Mouse (Mus musculus) myocyte (in vitro differentiated cells): ENCODE results near the gene Snapc4. TPM values are rescaled to one million over a fixed set of nuclear protein-coding genes. Genes with fewer than 3 reads are reported as not detected.
A peak's percentile ranks its signal among the peaks of the same experiment; 100 is the strongest.

ENCODE experiments used
- H3K27me3 ChIP-seq: one replicate; pipeline ENCODE4 v1.6.1; 2011; ENCODE audit not compliant: control insufficient read depth, insufficient read depth, insufficient read length
- H3K36me3 ChIP-seq: one replicate; pipeline ENCODE4 v1.6.1; 2011; ENCODE audit not compliant: control insufficient read depth, insufficient read depth
- H3K4me2 ChIP-seq: one replicate; pipeline ENCODE4 v1.6.1; 2011; ENCODE audit warnings: low read depth, control low read depth
- H3K4me3 ChIP-seq: one replicate; pipeline ENCODE4 v1.5.1; 2011; ENCODE audit warnings: mild to moderate bottlenecking, control low read depth, moderate library complexity
- H3K79me2 ChIP-seq: one replicate; pipeline ENCODE4 v1.6.1; 2011; ENCODE audit not compliant: control insufficient read depth, insufficient read depth
- H3ac ChIP-seq: one replicate; pipeline ENCODE4 v1.6.1; 2011; ENCODE audit not compliant: control insufficient read depth, insufficient read length
- CEBPB ChIP-seq: IDR thresholded peaks from 2 replicates; pipeline ENCODE4 v1.6.1; 2011; ENCODE audit warnings: mild to moderate bottlenecking, moderate library complexity; ENCODE audit not compliant: poor library complexity, insufficient read depth, severe bottlenecking
- E2F4 ChIP-seq: IDR thresholded peaks from one replicate; pipeline ENCODE4 v1.6.1; 2011; ENCODE audit warnings: mild to moderate bottlenecking, control low read depth, moderate library complexity; ENCODE audit not compliant: insufficient read depth
- MAX ChIP-seq: IDR thresholded peaks from one replicate; pipeline ENCODE4 v1.6.1; 2011; ENCODE audit warnings: low read depth, mild to moderate bottlenecking, control low read depth
- MYOD1 ChIP-seq, 3 experiments: IDR thresholded peaks; one replicate each; pipeline ENCODE4 v1.6.1; 2011; ENCODE audit warnings: control low read depth in 2 of 3, low read depth in 2 of 3, mild to moderate bottlenecking in 2 of 3, moderate library complexity in 1 of 3; ENCODE audit not compliant: insufficient read length in 2 of 3, control insufficient read depth in 1 of 3
- MYOG ChIP-seq, 3 experiments: IDR thresholded peaks; one replicate each; pipeline ENCODE4 v1.6.1; 2011; ENCODE audit warnings: control low read depth in 2 of 3, low read depth in 2 of 3, mild to moderate bottlenecking in 2 of 3; ENCODE audit not compliant: insufficient read length in 2 of 3, control insufficient read depth in 1 of 3, insufficient read depth in 1 of 3
- POLR2A ChIP-seq: IDR thresholded peaks from one replicate; pipeline ENCODE4 v1.6.1; 2011; ENCODE audit warnings: low read depth, mild to moderate bottlenecking, control low read depth, moderate library complexity; ENCODE audit not compliant: insufficient read length
- POLR2AphosphoS2 ChIP-seq: IDR thresholded peaks from one replicate; pipeline ENCODE4 v1.6.1; 2011; ENCODE audit warnings: low read depth, control low read depth; ENCODE audit not compliant: insufficient read length
- REST ChIP-seq: IDR thresholded peaks from one replicate; pipeline ENCODE4 v1.6.1; 2011; ENCODE audit warnings: mild to moderate bottlenecking, control low read depth, moderate library complexity; ENCODE audit not compliant: insufficient read depth, insufficient read length
- SRF ChIP-seq: IDR thresholded peaks from one replicate; pipeline ENCODE4 v1.6.1; 2011; ENCODE audit warnings: low read depth; ENCODE audit not compliant: control insufficient read depth, insufficient read length
- TCF12 ChIP-seq: IDR thresholded peaks from one replicate; pipeline ENCODE4 v1.6.1; 2011; ENCODE audit warnings: mild to moderate bottlenecking, control low read depth; ENCODE audit not compliant: poor library complexity, insufficient read depth, severe bottlenecking
- TCF3 ChIP-seq: IDR thresholded peaks from one replicate; pipeline ENCODE4 v1.6.1; 2011; ENCODE audit warnings: low read depth, control low read depth; ENCODE audit not compliant: insufficient read length
- USF1 ChIP-seq: IDR thresholded peaks from one replicate; pipeline ENCODE4 v1.6.1; 2011; ENCODE audit warnings: low read depth, mild to moderate bottlenecking, control low read depth, moderate library complexity
- polyA plus RNA-seq: library from polyadenylated mRNA; unstranded; fragments of >200 nt; fragmentation: generic; extraction: Trizol; gene quantifications from one replicate; pipeline ENCODE4 v1.2.1, GENCODE M21; 2012; ENCODE audit warnings: missing spikeins

Snapc4 gene
- polyA plus RNA-seq, 1 experiment = 11.0 TPM

- no peak overlapping the region for H3ac ChIP-seq
- H3K27me3 ChIP-seq = no peaks in the 10 kb centered on the region
- peak overlapping the region; percentile 83 for H3K4me2 ChIP-seq
- no peak for TF ChIP-seq MYOG (IDR thresholded peaks at IDR 0.05; ENCODE audit: control insufficient read depth in 1 of 3, insufficient read depth in 1 of 3, insufficient read length in 2 of 3, low read depth in 2 of 3)
- TF ChIP-seq CEBPB = no peak
- TF ChIP-seq POLR2A = no peak
- no peak for TF ChIP-seq TCF12
- no peak for TF ChIP-seq TCF3
- TF ChIP-seq E2F4 = no peak
- TF ChIP-seq REST = no peak
- TF ChIP-seq MYOD1 (IDR thresholded peaks at IDR 0.05; ENCODE audit: control insufficient read depth in 1 of 3, insufficient read length in 2 of 3, low read depth in 2 of 3) = no peak
- no peak for TF ChIP-seq SRF
- no peak for TF ChIP-seq POLR2AphosphoS2
- TF ChIP-seq MAX = no peak
- TF ChIP-seq USF1 = no peak
- H3K4me3 ChIP-seq = peak overlapping the region; percentile 56
- no peaks in the 10 kb centered on the region for H3K36me3 ChIP-seq
- H3K79me2 ChIP-seq = peaks cover 11% of the 10 kb centered on the region
Observed at GRCm38 (mm10) chr2:26353066-26353980, 27.1 kb downstream of the Snapc4 start.

- H3K4me3 ChIP-seq = peak overlapping the region; percentile 56
- TF ChIP-seq MYOG (IDR thresholded peaks at IDR 0.05; ENCODE audit: control insufficient read depth in 1 of 3, insufficient read depth in 1 of 3, insufficient read length in 2 of 3, low read depth in 2 of 3) (peak in 2 of 3 experiments; percentile 15 to 60), REST (no peak), USF1 (no peak), TCF3 (no peak), TCF12 (no peak), MYOD1 (IDR thresholded peaks at IDR 0.05; ENCODE audit: control insufficient read depth in 1 of 3, insufficient read length in 2 of 3, low read depth in 2 of 3) (peak in 1 of 3 experiments; percentile 48), POLR2A (no peak), MAX (no peak), CEBPB (no peak), SRF (no peak), E2F4 (no peak), POLR2AphosphoS2 (no peak)
- H3K4me2 ChIP-seq = peak overlapping the region; percentile 83
Observed at GRCm38 (mm10) chr2:26352291-26352910, 28.1 kb downstream of the Snapc4 start.

GRCm38 (mm10) chr2:26351358-26352290 is 28.8 kb downstream of the Snapc4 start, which contains the start of gene Dnlz:
Gene Dnlz (minus strand): TSS chr2:26352110.
- H3K4me3 ChIP-seq = peak within 1 kb of the TSS; percentile 56
- peaks cover 11% of the 10 kb centered on the region for H3K79me2 ChIP-seq
- H3ac ChIP-seq = peak within 1 kb of the TSS; percentile 86
- peak; percentile 59 for TF ChIP-seq SRF
- no peak for TF ChIP-seq MYOD1 (IDR thresholded peaks at IDR 0.05; ENCODE audit: control insufficient read depth in 1 of 3, insufficient read length in 2 of 3, low read depth in 2 of 3)
- peak; percentile 34 for TF ChIP-seq E2F4
- TF ChIP-seq MAX = no peak
- TF ChIP-seq POLR2AphosphoS2 = peak; percentile 48
- TF ChIP-seq POLR2A = peak; percentile 70
- H3K4me2 ChIP-seq = peak within 1 kb of the TSS; percentile 83
- H3K27me3 ChIP-seq = no peaks in the 10 kb centered on the region
- peaks cover 4% of the 10 kb centered on the region for H3K36me3 ChIP-seq

More at GRCm38 (mm10) chr2:26352291-26352910, 28.1 kb downstream of the Snapc4 start:
- Histone ChIP-seq H3ac (peak overlapping the region; percentile 86), H3K79me2 (peaks cover 11% of the 10 kb centered on the region), H3K36me3 (peaks cover 4% of the 10 kb centered on the region), H3K27me3 (no peaks in the 10 kb centered on the region)

- H3K27me3 ChIP-seq = no peaks in the 10 kb centered on the region
- no peak overlapping the region for H3K4me2 ChIP-seq
- H3K36me3 ChIP-seq = peaks cover 4% of the 10 kb centered on the region
- no peak overlapping the region for H3ac ChIP-seq
- no peak overlapping the region for H3K4me3 ChIP-seq
- TF ChIP-seq MYOG (IDR thresholded peaks at IDR 0.05; ENCODE audit: control insufficient read depth in 1 of 3, insufficient read depth in 1 of 3, insufficient read length in 2 of 3, low read depth in 2 of 3) = no peak
- TF ChIP-seq USF1 = no peak
- TF ChIP-seq SRF = no peak
- no peak for TF ChIP-seq E2F4
- TF ChIP-seq TCF3 = no peak
- no peak for TF ChIP-seq REST
- no peak for TF ChIP-seq CEBPB
- no peak for TF ChIP-seq POLR2A
- no peak for TF ChIP-seq POLR2AphosphoS2
- TF ChIP-seq MAX = no peak
- TF ChIP-seq MYOD1 (IDR thresholded peaks at IDR 0.05; ENCODE audit: control insufficient read depth in 1 of 3, insufficient read length in 2 of 3, low read depth in 2 of 3) = no peak
- no peak for TF ChIP-seq TCF12
- H3K79me2 ChIP-seq = peaks cover 11% of the 10 kb centered on the region
Observed at GRCm38 (mm10) chr2:26348241-26348640, 32.2 kb downstream of the Snapc4 start.
